Mouse (Mus musculus) limb, embryonic 14.5 days (tissue): Measurements from ENCODE around the gene Wdr74. TPM values are rescaled to one million over a fixed set of nuclear protein-coding genes. Genes with fewer than 3 reads are reported as not detected.

Experiments
- ATAC-seq: fragments of 200-750 bp; cut with Nextera tagmentation; 2 replicates; pipeline ENCODE4 v1.8.0; 2017; ENCODE audit warnings: low read depth, moderate number of reproducible peaks, moderate TSS enrichment; ENCODE audit not compliant: low FRiP score
- DNase-seq: peaks from one replicate; pipeline ENCODE4 v3.0.0-alpha.2; 2015; ENCODE audit warnings: low spot score
- H3K27ac ChIP-seq: fragments of 300-500 bp; sonication (generic); replicated peaks from 2 replicates; pipeline ENCODE4 v1.5.1; 2014; ENCODE audit warnings: low read depth, mild to moderate bottlenecking, low read length, moderate library complexity, mixed read lengths
- H3K27me3 ChIP-seq: fragments of 300-500 bp; sonication (generic); 2 replicates; pipeline ENCODE4 v1.6.1; 2014; ENCODE audit warnings: low read length, mixed read lengths; ENCODE audit not compliant: control insufficient read depth, insufficient read depth
- H3K36me3 ChIP-seq: fragments of 300-500 bp; sonication (generic); 2 replicates; pipeline ENCODE4 v1.6.1; 2014; ENCODE audit warnings: mild to moderate bottlenecking, low read length, moderate library complexity, mixed read lengths; ENCODE audit not compliant: control insufficient read depth, insufficient read depth
- H3K4me1 ChIP-seq: fragments of 300-500 bp; sonication (generic); 2 replicates; pipeline ENCODE4 v1.6.1; 2014; ENCODE audit warnings: antibody characterized with exemption, low read length, mixed read lengths; ENCODE audit not compliant: control insufficient read depth, insufficient read depth
- H3K4me2 ChIP-seq: fragments of 300-500 bp; sonication (generic); replicated peaks from 2 replicates; pipeline ENCODE4 v1.6.1; 2014; ENCODE audit warnings: low read depth, mild to moderate bottlenecking, low read length, moderate library complexity; ENCODE audit not compliant: severe bottlenecking
- H3K4me3 ChIP-seq: fragments of 300-500 bp; sonication (generic); replicated peaks from 2 replicates; pipeline ENCODE4 v1.5.1; 2014; ENCODE audit warnings: low read length
- H3K9ac ChIP-seq: fragments of 300-500 bp; sonication (generic); 2 replicates; pipeline ENCODE4 v1.6.1; 2014; ENCODE audit warnings: mild to moderate bottlenecking, low read depth, low read length, moderate library complexity; ENCODE audit not compliant: severe bottlenecking
- H3K9me3 ChIP-seq: fragments of 300-500 bp; sonication (generic); 2 replicates; pipeline ENCODE4 v1.6.1; 2016; ENCODE audit warnings: low read length; ENCODE audit not compliant: control insufficient read depth
- POLR2A ChIP-seq: fragments of 200-500 bp; IDR thresholded peaks from 2 replicates; pipeline ENCODE4 v1.8.0; 2012; ENCODE audit warnings: inconsistent platforms, mild to moderate bottlenecking, moderate library complexity, borderline replicate concordance; ENCODE audit not compliant: insufficient read depth, insufficient read length; ENCODE audit errors: extremely low read depth
- WGBS: fragments of 180-500 bp; shearing (Covaris S2); extraction: QIAGEN DNeasy Blood & Tissue Kit; methylation state at CpG from one replicate; pipeline ENCODE4 v1.1.7; 2014; 5-methylcytosine and 5-hydroxymethylcytosine counted together
- polyA plus RNA-seq, 2 experiments: library from polyadenylated mRNA; depleted of rRNA in 1 of 2; stranded (reverse) in 1 of 2; unstranded in 1 of 2; fragments of >200 nt; fragmentation: Nextera tagmentation in 1 of 2; extraction: Ambion mirVana in 1 of 2; gene quantifications; 2 replicates each; pipeline versions ENCODE4 v1.2.1 to v1.2.3; 2012 to 2014

Gene Wdr74
- polyA plus RNA-seq, 2 experiments, result 66.6 to 87.2 TPM

DNA sequence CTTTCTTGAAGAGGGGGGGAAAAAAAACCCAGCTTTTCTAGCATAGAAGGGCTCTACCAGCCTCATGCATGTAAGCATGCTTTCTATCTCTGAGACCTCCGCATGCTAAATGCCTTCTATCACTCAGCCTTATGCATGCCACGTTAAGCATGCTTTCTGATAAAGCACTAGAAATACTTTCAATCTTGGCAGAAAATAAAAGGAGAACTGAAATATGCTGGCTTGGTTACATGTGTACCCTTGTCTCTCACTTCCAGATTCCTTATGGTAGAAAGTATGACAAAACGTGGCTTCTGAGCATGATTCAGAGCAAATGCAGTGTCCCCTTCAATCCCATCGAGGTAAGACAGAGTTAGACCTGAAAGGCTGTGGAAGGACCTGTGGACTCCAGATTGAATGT, 27.6 kb downstream of the Wdr74 start:
- Histone ChIP-seq H3K4me1 (peaks cover 2% of the 10 kb centered on the region; the same call in 1 of the 2 replicates), H3K9me3 (0 out of 2 replicates have a peak, but pooled peaks cover 6% of the 10 kb centered on the region), H3K4me2 (no peak overlapping the region), H3K4me3 (no peak overlapping the region), H3K27ac (no peak overlapping the region), H3K9ac (no peak overlapping the region), H3K27me3 (no peaks in the 10 kb centered on the region), H3K36me3 (peaks cover 63% of the 10 kb centered on the region)
- 97% methylated on average over 4 of the region's 4 CpGs for WGBS
- no peak for TF ChIP-seq POLR2A
- DNase-seq (no peak), ATAC-seq (no peak)

DNA sequence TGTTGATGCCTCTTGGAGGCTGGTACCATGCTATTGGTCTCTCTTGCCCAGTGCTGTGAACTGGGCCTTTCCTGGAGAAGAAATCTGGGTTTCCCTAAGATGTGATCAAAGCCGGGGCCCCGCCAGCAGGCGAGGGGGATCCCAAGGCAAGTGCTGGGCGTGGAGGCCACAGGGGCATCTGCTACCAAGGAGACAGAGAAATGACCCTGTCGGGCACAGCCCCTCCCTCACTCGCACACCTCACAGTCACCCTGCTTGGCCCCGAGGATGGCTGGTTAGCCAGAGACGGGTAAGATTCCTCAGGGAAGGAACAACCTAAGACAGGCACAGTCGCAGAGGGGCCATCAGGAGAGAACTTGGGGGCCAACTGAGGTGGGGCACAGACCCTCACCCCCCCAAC, 29.9 kb downstream of the Wdr74 start:
- 97% methylated on average over 9 of the region's 9 CpGs for WGBS
- ATAC-seq (no peak), DNase-seq (no peak)
- 0 out of 2 replicates have a peak, but pooled peaks cover 3% of the 10 kb centered on the region for H3K4me1 ChIP-seq
- H3K36me3 ChIP-seq, result peaks cover 85% of the 10 kb centered on the region
- no peak overlapping the region for H3K27ac ChIP-seq
- H3K27me3 ChIP-seq, result no peaks in the 10 kb centered on the region
- no peak overlapping the region for H3K4me2 ChIP-seq
- no peak for TF ChIP-seq POLR2A
- H3K4me3 ChIP-seq, result no peak overlapping the region
- H3K9me3 ChIP-seq, result 0 out of 2 replicates have a peak, but pooled peaks cover 6% of the 10 kb centered on the region
- no peak overlapping the region for H3K9ac ChIP-seq

DNA sequence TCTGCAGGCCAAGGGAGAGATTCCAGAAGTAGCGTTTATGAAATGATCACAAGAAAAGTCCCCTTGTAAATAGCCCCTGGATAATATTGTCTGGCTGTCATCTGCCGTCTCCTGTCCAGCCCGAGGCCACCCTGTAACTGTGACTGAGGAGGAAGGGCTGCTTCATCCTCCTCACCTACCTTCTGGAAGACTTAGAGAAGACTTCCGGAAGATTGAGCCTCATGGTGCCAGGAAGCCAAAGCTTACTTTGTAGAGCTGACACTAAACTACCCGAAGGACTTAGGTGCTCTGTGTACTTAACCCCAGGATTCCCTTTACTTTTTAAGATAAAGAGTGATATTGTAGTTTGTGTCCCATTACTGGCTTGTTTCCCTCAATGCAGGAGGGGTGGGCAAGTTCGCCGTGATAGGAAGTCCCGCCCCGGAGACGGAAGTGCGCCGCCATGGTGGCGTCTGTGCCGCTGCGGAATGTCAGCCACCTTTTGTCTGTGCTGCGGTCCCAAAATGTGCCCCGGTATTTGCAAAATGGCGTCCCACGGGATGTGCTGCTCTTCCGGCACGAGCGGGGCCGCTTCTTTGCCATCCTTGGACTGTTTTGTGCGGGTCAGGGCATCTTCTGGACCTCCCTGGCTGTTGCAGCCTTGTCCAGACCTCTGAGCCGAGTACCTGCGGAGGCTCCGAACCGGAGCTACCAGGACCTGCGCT, 35.1 kb downstream of the Wdr74 start, which contains the start of gene Tmem223:
Tmem223 (plus strand) TSS at position 430 of the 704 bp plus-strand sequence.
- ATAC-seq, result peak; percentile 48; the same call in 1 of the 2 replicates
- TF ChIP-seq POLR2A, result peak; percentile 77; the same call in 1 of the 2 replicates
- Histone ChIP-seq H3K36me3 (peaks cover 66% of the 10 kb centered on the region), H3K27ac (peak within 1 kb of the TSS; percentile 87), H3K9me3 (0 out of 2 replicates have a peak, but pooled peaks cover under 1% of the 10 kb centered on the region), H3K4me1 (peaks cover 22% of the 10 kb centered on the region), H3K4me2 (peak within 1 kb of the TSS; percentile 65), H3K9ac (peak within 1 kb of the TSS; percentile 94), H3K27me3 (no peaks in the 10 kb centered on the region), H3K4me3 (peak within 1 kb of the TSS; percentile 85)
- peak; percentile 70 for DNase-seq
- 23% methylated on average over 29 of the region's 29 CpGs for WGBS

DNA sequence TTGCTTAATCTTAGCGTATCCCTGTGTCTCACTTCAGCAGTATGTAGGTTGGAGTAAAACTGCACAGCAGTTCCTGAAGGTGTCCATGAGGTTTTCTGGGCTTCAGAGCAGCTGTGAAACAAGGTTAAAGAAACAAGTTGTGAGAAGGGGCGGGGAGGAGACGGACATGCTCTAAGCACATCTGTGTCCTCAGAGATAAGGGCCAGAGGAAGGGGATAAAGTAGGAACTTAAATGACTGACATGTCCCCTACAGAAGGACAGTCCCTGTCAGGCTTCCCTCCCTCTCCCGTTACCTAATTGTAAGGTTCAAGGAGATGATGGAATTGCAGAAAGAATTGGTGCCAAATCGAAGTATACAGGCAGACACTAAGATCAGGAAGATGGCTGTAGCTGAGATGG, 37.4 kb downstream of the Wdr74 start:
- H3K9ac ChIP-seq, result no peak overlapping the region
- peaks cover 52% of the 10 kb centered on the region for H3K36me3 ChIP-seq
- no peaks in the 10 kb centered on the region for H3K9me3 ChIP-seq
- DNase-seq (no peak), ATAC-seq (no peak)
- H3K27ac ChIP-seq, result 0 out of 2 replicates have a peak overlapping the region, but pooled peaks have one; percentile 5
- WGBS, result 86% methylated on average over 5 of the region's 5 CpGs
- TF ChIP-seq POLR2A, result no peak
- H3K27me3 ChIP-seq, result no peaks in the 10 kb centered on the region
- peak overlapping the region; percentile 98 for H3K4me2 ChIP-seq
- H3K4me1 ChIP-seq, result peaks cover 23% of the 10 kb centered on the region
- H3K4me3 ChIP-seq, result no peak overlapping the region

DNA sequence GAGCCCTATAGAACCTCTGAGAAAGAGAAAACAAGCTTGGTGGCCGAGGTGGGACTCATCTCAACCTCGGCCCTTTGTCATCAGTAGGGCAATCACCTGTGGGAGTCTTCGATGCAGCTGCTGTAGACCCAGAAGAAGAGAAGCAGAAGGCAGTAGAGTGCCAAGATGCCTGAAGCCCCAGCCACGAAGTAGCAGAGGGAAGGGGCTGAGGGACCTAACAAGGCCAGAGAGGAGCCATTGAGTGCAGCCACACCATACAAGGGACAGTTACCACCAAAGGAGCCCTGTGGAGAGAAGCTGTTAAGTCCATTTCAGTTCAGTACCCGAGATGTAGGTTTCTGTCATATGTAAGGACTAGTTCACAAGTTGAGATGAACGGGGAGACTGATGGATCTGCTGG, 37.8 kb downstream of the Wdr74 start:
- Histone ChIP-seq H3K36me3 (peaks cover 52% of the 10 kb centered on the region), H3K4me1 (peaks cover 23% of the 10 kb centered on the region), H3K4me2 (peak overlapping the region; percentile 98), H3K9me3 (no peaks in the 10 kb centered on the region), H3K4me3 (peak overlapping the region; percentile 56), H3K27ac (peak overlapping the region; percentile 99), H3K9ac (peak overlapping the region; percentile 93), H3K27me3 (no peaks in the 10 kb centered on the region)
- 55% methylated on average over 6 of the region's 6 CpGs for WGBS
- DNase-seq (no peak), ATAC-seq (no peak)
- no peak for TF ChIP-seq POLR2A
